Mouse (Mus musculus): ENCODE measurements around the gene Erc1. TPM values are rescaled to one million over a fixed set of nuclear protein-coding genes. Genes with fewer than 3 reads are reported as not detected.

The Erc1 gene
- polyA plus RNA-seq, 1 experiment: 34.1 TPM

- Histone ChIP-seq H3K4me3 (ENCODE audit: insufficient read depth, low read length) (no peak overlapping the region), H3K4me1 (ENCODE audit: control insufficient read depth, insufficient read depth, low read length) (peaks cover 6% of the 10 kb centered on the region), H3K27ac (ENCODE audit: insufficient read depth, low read length) (no peak overlapping the region)
- TF ChIP-seq CTCF (IDR thresholded peaks at IDR 0.05; ENCODE audit: borderline replicate concordance, insufficient read depth, low read length) (no peak), POLR2A (IDR thresholded peaks at IDR 0.05; ENCODE audit: low read depth, low read length) (no peak)
Measured at GRCm38 (mm10) chr6:119715234-119715633, 132.7 kb downstream of the Erc1 start.

GRCm38 (mm10) chr6:119713961-119714360, 134.0 kb downstream of the Erc1 start:
- Histone ChIP-seq H3K4me1 (ENCODE audit: control insufficient read depth, insufficient read depth, low read length) (peaks cover 6% of the 10 kb centered on the region), H3K27ac (ENCODE audit: insufficient read depth, low read length) (no peak overlapping the region), H3K4me3 (ENCODE audit: insufficient read depth, low read length) (no peak overlapping the region)
- TF ChIP-seq POLR2A (IDR thresholded peaks at IDR 0.05; ENCODE audit: low read depth, low read length): no peak
- no peak for TF ChIP-seq CTCF (IDR thresholded peaks at IDR 0.05; ENCODE audit: borderline replicate concordance, insufficient read depth, low read length)

- no peak overlapping the region for H3K27ac ChIP-seq (ENCODE audit: insufficient read depth, low read length)
- H3K4me3 ChIP-seq (ENCODE audit: insufficient read depth, low read length): no peak overlapping the region
- H3K4me1 ChIP-seq (ENCODE audit: control insufficient read depth, insufficient read depth, low read length): peaks cover 6% of the 10 kb centered on the region
- no peak for TF ChIP-seq CTCF (IDR thresholded peaks at IDR 0.05; ENCODE audit: borderline replicate concordance, insufficient read depth, low read length)
- no peak for TF ChIP-seq POLR2A (IDR thresholded peaks at IDR 0.05; ENCODE audit: low read depth, low read length)
Measured at GRCm38 (mm10) chr6:119712486-119712885, 135.5 kb downstream of the Erc1 start.

- TF ChIP-seq POLR2A (IDR thresholded peaks at IDR 0.05; ENCODE audit: low read depth, low read length): no peak
- TF ChIP-seq CTCF (IDR thresholded peaks at IDR 0.05; ENCODE audit: borderline replicate concordance, insufficient read depth, low read length): no peak
- Histone ChIP-seq H3K27ac (ENCODE audit: insufficient read depth, low read length) (no peak overlapping the region), H3K4me3 (ENCODE audit: insufficient read depth, low read length) (no peak overlapping the region), H3K4me1 (ENCODE audit: control insufficient read depth, insufficient read depth, low read length) (peaks cover 6% of the 10 kb centered on the region)
Measured at GRCm38 (mm10) chr6:119711649-119712305, 136.2 kb downstream of the Erc1 start.

GRCm38 (mm10) chr6:119709552-119709951, 138.4 kb downstream of the Erc1 start:
- peak; percentile 32; the same call in 1 of the 2 replicates for TF ChIP-seq CTCF (IDR thresholded peaks at IDR 0.05; ENCODE audit: borderline replicate concordance, insufficient read depth, low read length)
- TF ChIP-seq POLR2A (IDR thresholded peaks at IDR 0.05; ENCODE audit: low read depth, low read length): no peak
- H3K27ac ChIP-seq (ENCODE audit: insufficient read depth, low read length): no peak overlapping the region
- no peak overlapping the region for H3K4me3 ChIP-seq (ENCODE audit: insufficient read depth, low read length)
- H3K4me1 ChIP-seq (ENCODE audit: control insufficient read depth, insufficient read depth, low read length): peaks cover 4% of the 10 kb centered on the region; the same call in 1 of the 2 replicates

- TF ChIP-seq CTCF (IDR thresholded peaks at IDR 0.05; ENCODE audit: borderline replicate concordance, insufficient read depth, low read length) (no peak), POLR2A (IDR thresholded peaks at IDR 0.05; ENCODE audit: low read depth, low read length) (no peak)
- no peak overlapping the region for H3K4me3 ChIP-seq (ENCODE audit: insufficient read depth, low read length)
- H3K4me1 ChIP-seq (ENCODE audit: control insufficient read depth, insufficient read depth, low read length): no peaks in the 10 kb centered on the region
- H3K27ac ChIP-seq (ENCODE audit: insufficient read depth, low read length): no peak overlapping the region
Measured at GRCm38 (mm10) chr6:119707911-119708310, 140.1 kb downstream of the Erc1 start.

- H3K4me1 ChIP-seq (ENCODE audit: control insufficient read depth, insufficient read depth, low read length): no peaks in the 10 kb centered on the region
- H3K27ac ChIP-seq (ENCODE audit: insufficient read depth, low read length): no peak overlapping the region
- H3K4me3 ChIP-seq (ENCODE audit: insufficient read depth, low read length): no peak overlapping the region
- no peak for TF ChIP-seq POLR2A (IDR thresholded peaks at IDR 0.05; ENCODE audit: low read depth, low read length)
- no peak for TF ChIP-seq CTCF (IDR thresholded peaks at IDR 0.05; ENCODE audit: borderline replicate concordance, insufficient read depth, low read length)
Measured at GRCm38 (mm10) chr6:119704899-119705298, 143.1 kb downstream of the Erc1 start.

GRCm38 (mm10) chr6:119692754-119693153, 155.2 kb downstream of the Erc1 start:
- no peak overlapping the region for H3K4me3 ChIP-seq (ENCODE audit: insufficient read depth, low read length)
- TF ChIP-seq CTCF (IDR thresholded peaks at IDR 0.05; ENCODE audit: borderline replicate concordance, insufficient read depth, low read length): no peak
- no peak for TF ChIP-seq POLR2A (IDR thresholded peaks at IDR 0.05; ENCODE audit: low read depth, low read length)
- peak overlapping the region; percentile 73 for H3K27ac ChIP-seq (ENCODE audit: insufficient read depth, low read length)
- peaks cover 2% of the 10 kb centered on the region; the same call in 1 of the 2 replicates for H3K4me1 ChIP-seq (ENCODE audit: control insufficient read depth, insufficient read depth, low read length)

GRCm38 (mm10) chr6:119686470-119686869, 161.5 kb downstream of the Erc1 start:
- Histone ChIP-seq H3K4me1 (ENCODE audit: control insufficient read depth, insufficient read depth, low read length) (no peaks in the 10 kb centered on the region), H3K27ac (ENCODE audit: insufficient read depth, low read length) (no peak overlapping the region), H3K4me3 (ENCODE audit: insufficient read depth, low read length) (no peak overlapping the region)
- TF ChIP-seq CTCF (IDR thresholded peaks at IDR 0.05; ENCODE audit: borderline replicate concordance, insufficient read depth, low read length): no peak
- TF ChIP-seq POLR2A (IDR thresholded peaks at IDR 0.05; ENCODE audit: low read depth, low read length): no peak

GRCm38 (mm10) chr6:119680746-119681145, 167.2 kb downstream of the Erc1 start:
- H3K4me1 ChIP-seq (ENCODE audit: control insufficient read depth, insufficient read depth, low read length): no peaks in the 10 kb centered on the region
- TF ChIP-seq POLR2A (IDR thresholded peaks at IDR 0.05; ENCODE audit: low read depth, low read length): no peak
- no peak for TF ChIP-seq CTCF (IDR thresholded peaks at IDR 0.05; ENCODE audit: borderline replicate concordance, insufficient read depth, low read length)
- no peak overlapping the region for H3K4me3 ChIP-seq (ENCODE audit: insufficient read depth, low read length)
- no peak overlapping the region for H3K27ac ChIP-seq (ENCODE audit: insufficient read depth, low read length)

Measured in embryonic fibroblast, embryonic 13.5 days (primary cell).